Mouse (Mus musculus): ENCODE measurements around the gene B4galt2.

GRCm38 (mm10) chr4:117916386-117916785 is 33.1 kb upstream of the B4galt2 start:
- TF ChIP-seq POLR2A (IDR thresholded peaks at IDR 0.05; ENCODE audit: extremely low read depth, insufficient read depth, low read length) (no peak), CTCF (IDR thresholded peaks at IDR 0.05; ENCODE audit: extremely low read depth, insufficient read depth, low read length) (no peak)

Data from cortical plate, adult 2 months (tissue).